26 mouse cellular contexts compared by ENCODE assay signal in genomic region chr5:15005584-15005983, GRCm38 (mm10). TPM values are rescaled to one million over a fixed set of nuclear protein-coding genes. Genes with fewer than 3 reads are reported as not detected.
DNase-seq lines count a peak whose midpoint lies in the region; ATAC-seq and TF ChIP-seq lines count a peak whose summit lies in the region.
"Not testable (repeated sequence)": the region's sequence is repeated elsewhere in the genome, so short reads cannot be mapped to it uniquely, and the experiment has no call there.
"Had no signal": no experiment of that assay in that cellular context is flagged by ENCODE, and none has a peak within 500 bp of the region (broad histone marks: within the 10 kb centered on the region; RNA-seq: fewer than 3 reads in every experiment).

No protein-coding gene starts in this region.

- not testable (repeated sequence) for TF ChIP-seq EP300 in heart, postnatal 0 days (IDR thresholded peaks at IDR 0.05; ENCODE audit: low read depth); liver, embryonic 14.5 days (IDR thresholded peaks at IDR 0.05; ENCODE audit: low read depth)

- not testable (repeated sequence) for H3K27me3 ChIP-seq in forebrain, embryonic 11.5 days (ENCODE audit: control insufficient read depth, insufficient read depth, low read length); heart, postnatal 0 days (ENCODE audit: control insufficient read depth, insufficient read depth, low read length); intestine, embryonic 14.5 days (replicated peaks; ENCODE audit: control insufficient read depth, insufficient read depth, low read length); kidney, postnatal 0 days (ENCODE audit: insufficient read depth, low read length); liver, embryonic 14.5 days (ENCODE audit: control insufficient read depth, insufficient read depth, low read length); midbrain, embryonic 12.5 days; neural tube, embryonic 12.5 days (replicated peaks)

- not testable (repeated sequence) for H3K9ac ChIP-seq in forebrain, embryonic 11.5 days (ENCODE audit: low read length); heart, postnatal 0 days (replicated peaks; ENCODE audit: low read depth, low read length); intestine, embryonic 14.5 days (ENCODE audit: low read length); kidney, postnatal 0 days (ENCODE audit: low read depth, low read length); liver, embryonic 14.5 days (replicated peaks); midbrain, embryonic 12.5 days (replicated peaks); neural tube, embryonic 12.5 days

- WGBS in forebrain, embryonic 11.5 days, result 66% methylated on average over 2 of the region's 4 CpGs
- 41% methylated on average over 2 of the region's 4 CpGs for WGBS in heart, postnatal 0 days
- 46% methylated on average over 2 of the region's 4 CpGs for WGBS in intestine, embryonic 14.5 days
- WGBS in kidney, postnatal 0 days, result 63% methylated on average over 2 of the region's 4 CpGs
- WGBS in liver, embryonic 14.5 days (ENCODE audit: insufficient replicate concordance), result 47% methylated on average over 2 of the region's 4 CpGs
- 64% methylated on average over 3 of the region's 4 CpGs for WGBS in midbrain, embryonic 12.5 days
- WGBS in neural tube, embryonic 12.5 days, result 63% methylated on average over 3 of the region's 4 CpGs

- not testable (repeated sequence) for TF ChIP-seq CTCF in heart, postnatal 0 days (IDR thresholded peaks at IDR 0.05; ENCODE audit: low read depth); kidney, postnatal 0 days (IDR thresholded peaks at IDR 0.05; ENCODE audit: low read depth); liver, embryonic 14.5 days (IDR thresholded peaks at IDR 0.05; ENCODE audit: low read depth)

- H3K36me3 ChIP-seq in forebrain, embryonic 11.5 days (ENCODE audit: control insufficient read depth, insufficient read depth, low read length); heart, postnatal 0 days (replicated peaks; ENCODE audit: control insufficient read depth, insufficient read depth, low read length); intestine, embryonic 14.5 days (ENCODE audit: control insufficient read depth, insufficient read depth, low read length); kidney, postnatal 0 days (ENCODE audit: insufficient read depth, low read length); liver, embryonic 14.5 days (replicated peaks; ENCODE audit: control insufficient read depth, insufficient read depth, low read depth); midbrain, embryonic 12.5 days; neural tube, embryonic 12.5 days: not testable (repeated sequence)

- H3K4me3 ChIP-seq in forebrain, embryonic 11.5 days (ENCODE audit: low read depth, low read length); heart, postnatal 0 days (ENCODE audit: low read depth, low read length); intestine, embryonic 14.5 days (ENCODE audit: low read depth, low read length); kidney, postnatal 0 days (replicated peaks; ENCODE audit: low read depth, low read length); liver, embryonic 14.5 days (ENCODE audit: insufficient read depth in 1 of 2, low read depth in 2 of 2, low read length in 2 of 2); midbrain, embryonic 12.5 days; neural tube, embryonic 12.5 days: not testable (repeated sequence)

- not testable (repeated sequence) for H3K9me3 ChIP-seq in forebrain, embryonic 11.5 days (ENCODE audit: control insufficient read depth, low read length); intestine, embryonic 14.5 days (ENCODE audit: control insufficient read depth, low read length); kidney, postnatal 0 days (replicated peaks; ENCODE audit: low read length); liver, embryonic 14.5 days (ENCODE audit: control insufficient read depth, low read length)
- H3K9me3 ChIP-seq in heart, postnatal 0 days (replicated peaks; ENCODE audit: control insufficient read depth, low read length), result peaks cover 13% of the 10 kb centered on the region; the same call in 1 of the 2 replicates
- H3K9me3 ChIP-seq in midbrain, embryonic 12.5 days, result peaks cover 26% of the 10 kb centered on the region
- peaks cover 27% of the 10 kb centered on the region for H3K9me3 ChIP-seq in neural tube, embryonic 12.5 days

- not testable (repeated sequence) for H3K4me2 ChIP-seq in forebrain, embryonic 11.5 days (ENCODE audit: low read depth, low read length, severe bottlenecking); heart, postnatal 0 days (ENCODE audit: low read depth, low read length); intestine, embryonic 14.5 days (ENCODE audit: low read length); kidney, postnatal 0 days (ENCODE audit: low read length); liver, embryonic 14.5 days (ENCODE audit: low read depth); midbrain, embryonic 12.5 days (replicated peaks); neural tube, embryonic 12.5 days (replicated peaks)

- ATAC-seq in forebrain, embryonic 11.5 days (replicated peaks; ENCODE audit: low FRiP score), result peak; percentile 50
- ATAC-seq in heart, postnatal 0 days (ENCODE audit: insufficient read depth, low read depth), result peak; percentile 51
- ATAC-seq in intestine, embryonic 14.5 days (replicated peaks; ENCODE audit: low FRiP score, low TSS enrichment, low read depth), result peak; percentile 79; the same call in 1 of the 2 replicates
- ATAC-seq in kidney, postnatal 0 days (replicated peaks; ENCODE audit: low FRiP score, low read depth), result peak; percentile 57; the same call in 1 of the 2 replicates
- peak; percentile 39; the same call in 1 of the 2 replicates for ATAC-seq in liver, embryonic 14.5 days (ENCODE audit: insufficient read depth)
- peak; percentile 63 for ATAC-seq in midbrain, embryonic 12.5 days (ENCODE audit: low FRiP score, low read depth)
- ATAC-seq in neural tube, embryonic 12.5 days (ENCODE audit: low FRiP score, low read depth), result peak; percentile 52; the same call in 1 of the 2 replicates

- DNase-seq in forebrain, embryonic 11.5 days (ENCODE audit: low spot score); heart, postnatal 0 days (ENCODE audit: low spot score); intestine, embryonic 14.5 days (ENCODE audit: low spot score); kidney, postnatal 0 days (ENCODE audit: low spot score); liver, embryonic 14.5 days (ENCODE audit: low read depth in 3 of 3, low spot score in 3 of 3): not testable (repeated sequence)

- not testable (repeated sequence) for H3K27ac ChIP-seq in forebrain, embryonic 11.5 days (ENCODE audit: low read depth, low read length); heart, postnatal 0 days (ENCODE audit: low read depth); intestine, embryonic 14.5 days (ENCODE audit: low read depth); kidney, postnatal 0 days; liver, embryonic 14.5 days; midbrain, embryonic 12.5 days (replicated peaks); neural tube, embryonic 12.5 days

- not testable (repeated sequence) for H3K4me1 ChIP-seq in forebrain, embryonic 11.5 days (replicated peaks; ENCODE audit: control insufficient read depth, insufficient read depth, low read length); heart, postnatal 0 days (ENCODE audit: control insufficient read depth, insufficient read depth); intestine, embryonic 14.5 days (replicated peaks; ENCODE audit: control insufficient read depth, insufficient read depth, low read length); kidney, postnatal 0 days (replicated peaks; ENCODE audit: insufficient read depth, low read length); liver, embryonic 14.5 days (replicated peaks; ENCODE audit: control insufficient read depth in 2 of 2, insufficient read depth in 2 of 2, low read length in 1 of 2); midbrain, embryonic 12.5 days; neural tube, embryonic 12.5 days

RNA-seq across cellular contexts. Expression of gene Gm10354, which starts 26.8 kb away (rescaled TPM):
- polyA plus RNA-seq in forebrain, embryonic 11.5 days (2014; fragmentation: Nextera tagmentation; extraction: Ambion mirVana), result not detected in 2 replicates
- total RNA-seq in heart, postnatal 0 days (2014; rRNA removed; ENCODE audit: low replicate concordance), result not detected in 2 replicates
- polyA plus RNA-seq in heart, postnatal 0 days (2015; fragmentation: Nextera tagmentation; extraction: Ambion mirVana), result not detected in 2 replicates
- not detected in 2 replicates for polyA plus RNA-seq in intestine, embryonic 14.5 days (2014; fragmentation: Nextera tagmentation; extraction: Ambion mirVana)
- not detected in 2 replicates for polyA plus RNA-seq in kidney, postnatal 0 days (2015; fragmentation: Nextera tagmentation; extraction: Ambion mirVana)
- not detected in 2 replicates for polyA plus RNA-seq in liver, embryonic 14.5 days (2012; rRNA removed)
- polyA plus RNA-seq in liver, embryonic 14.5 days (2014; fragmentation: Nextera tagmentation; extraction: Ambion mirVana), result not detected in 2 replicates
- not detected in 2 replicates for polyA plus RNA-seq in midbrain, embryonic 12.5 days (2016; fragmentation: Nextera tagmentation; extraction: Ambion mirVana)
- not detected in 2 replicates for polyA plus RNA-seq in neural tube, embryonic 12.5 days (2016; fragmentation: Nextera tagmentation; extraction: Ambion mirVana)
- total RNA-seq: adrenal gland, postnatal 14 days; CH12.LX; gastrocnemius, adult 2 months; heart, postnatal 36 days; layer of hippocampus, adult 2 months; layer of hippocampus, postnatal 36 days; left cerebral cortex, postnatal 14 days; megakaryocyte, adult 5-6 weeks; MEL had no signal
- polyA plus RNA-seq: brain, embryonic 14.5 days; embryonic facial prominence, embryonic 12.5 days; gonadal fat pad, adult 2 months; heart, embryonic 10.5 days; inflammation-experienced regulatory T-cells, adult 6 months; liver, embryonic 12.5 days; spleen, adult 2 months; stomach, embryonic 16.5 days; urinary bladder, adult 2 months had no signal

RNA-seq across cellular contexts. Expression of gene Gm17019, which starts 27.2 kb away (rescaled TPM):
- polyA plus RNA-seq in forebrain, embryonic 11.5 days (2014; fragmentation: Nextera tagmentation; extraction: Ambion mirVana), result not detected in 2 replicates
- total RNA-seq in heart, postnatal 0 days (2014; rRNA removed; ENCODE audit: low replicate concordance), result not detected in 2 replicates
- not detected in 2 replicates for polyA plus RNA-seq in heart, postnatal 0 days (2015; fragmentation: Nextera tagmentation; extraction: Ambion mirVana)
- polyA plus RNA-seq in intestine, embryonic 14.5 days (2014; fragmentation: Nextera tagmentation; extraction: Ambion mirVana), result not detected in 2 replicates
- not detected in 2 replicates for polyA plus RNA-seq in kidney, postnatal 0 days (2015; fragmentation: Nextera tagmentation; extraction: Ambion mirVana)
- not detected in 2 replicates for polyA plus RNA-seq in liver, embryonic 14.5 days (2012; rRNA removed)
- polyA plus RNA-seq in liver, embryonic 14.5 days (2014; fragmentation: Nextera tagmentation; extraction: Ambion mirVana), result not detected in 2 replicates
- not detected in 2 replicates for polyA plus RNA-seq in midbrain, embryonic 12.5 days (2016; fragmentation: Nextera tagmentation; extraction: Ambion mirVana)
- not detected in 2 replicates for polyA plus RNA-seq in neural tube, embryonic 12.5 days (2016; fragmentation: Nextera tagmentation; extraction: Ambion mirVana)
- total RNA-seq: adrenal gland, postnatal 14 days; CH12.LX; gastrocnemius, adult 2 months; heart, postnatal 36 days; layer of hippocampus, adult 2 months; layer of hippocampus, postnatal 36 days; left cerebral cortex, postnatal 14 days; megakaryocyte, adult 5-6 weeks; MEL had no signal
- polyA plus RNA-seq: brain, embryonic 14.5 days; embryonic facial prominence, embryonic 12.5 days; gonadal fat pad, adult 2 months; heart, embryonic 10.5 days; inflammation-experienced regulatory T-cells, adult 6 months; liver, embryonic 12.5 days; spleen, adult 2 months; stomach, embryonic 16.5 days; thymus, postnatal 0 days; urinary bladder, adult 2 months had no signal
